Mouse (Mus musculus) B cell, adult 2 months (primary cell): ENCODE measurements around the gene Crhr2.

Experiments used
- DNase-seq, 2 experiments: peaks; one replicate each; pipeline ENCODE4 v3.0.0; 2022

Crhr2 gene

GRCm38 (mm10) chr6:55132794-55133193, at the start of gene Crhr2:
Gene Crhr2, minus strand, starts transcription at chr6:55133016.
- no peak for DNase-seq

GRCm38 (mm10) chr6:55179560-55179959, 46.7 kb upstream of the Crhr2 start:
- DNase-seq: no peak

- peak; percentile 37 to 42 for DNase-seq
Measured at GRCm38 (mm10) chr6:55177060-55177732, 44.4 kb upstream of the Crhr2 start.

GRCm38 (mm10) chr6:55175892-55176291, 43.1 kb upstream of the Crhr2 start:
- DNase-seq: no peak

- no peak for DNase-seq
Measured at GRCm38 (mm10) chr6:55175456-55175855, 42.6 kb upstream of the Crhr2 start.

GRCm38 (mm10) chr6:55174741-55175181, 41.9 kb upstream of the Crhr2 start, which contains the start of gene Inmt:
Gene Inmt, minus strand, starts transcription at chr6:55175043.
- DNase-seq: no peak

GRCm38 (mm10) chr6:55173941-55174349, 41.1 kb upstream of the Crhr2 start:
- no peak for DNase-seq

- no peak for DNase-seq
Measured at GRCm38 (mm10) chr6:55173171-55173570, 40.4 kb upstream of the Crhr2 start.

GRCm38 (mm10) chr6:55171638-55172037, 38.8 kb upstream of the Crhr2 start:
- no peak for DNase-seq

GRCm38 (mm10) chr6:55169818-55170217, 37.0 kb upstream of the Crhr2 start:
- DNase-seq: no peak

- DNase-seq: peak; percentile 80 to 81
Measured at GRCm38 (mm10) chr6:55166777-55167463, 34.1 kb upstream of the Crhr2 start.

GRCm38 (mm10) chr6:55163046-55163584, 30.3 kb upstream of the Crhr2 start:
- DNase-seq: no peak

GRCm38 (mm10) chr6:55161311-55161761, 28.5 kb upstream of the Crhr2 start:
- no peak for DNase-seq

- DNase-seq: no peak
Measured at GRCm38 (mm10) chr6:55159256-55159655, 26.4 kb upstream of the Crhr2 start.

GRCm38 (mm10) chr6:55152226-55152625, 19.4 kb upstream of the Crhr2 start:
- DNase-seq: no peak

GRCm38 (mm10) chr6:55146138-55146537, 13.3 kb upstream of the Crhr2 start:
- DNase-seq: no peak

- peak; percentile 1 to 4 for DNase-seq
Measured at GRCm38 (mm10) chr6:55145285-55145684, 12.5 kb upstream of the Crhr2 start.

GRCm38 (mm10) chr6:55138343-55138742, 5.5 kb upstream of the Crhr2 start:
- no peak for DNase-seq

- DNase-seq: no peak
Measured at GRCm38 (mm10) chr6:55133425-55133824, 609 bp upstream of the Crhr2 start.

GRCm38 (mm10) chr6:55131301-55131700, 1.5 kb downstream of the Crhr2 start:
- no peak for DNase-seq

- DNase-seq: no peak
Measured at GRCm38 (mm10) chr6:55130631-55131030, 2.2 kb downstream of the Crhr2 start.

GRCm38 (mm10) chr6:55128391-55128790, 4.4 kb downstream of the Crhr2 start:
- DNase-seq: no peak

- DNase-seq: no peak
Measured at GRCm38 (mm10) chr6:55126576-55126975, 6.2 kb downstream of the Crhr2 start.

GRCm38 (mm10) chr6:55123056-55123455, 9.8 kb downstream of the Crhr2 start:
- DNase-seq: no peak
